Mouse (Mus musculus) kidney, adult 2 months (tissue): ENCODE measurements around the gene Bcap31.

Source experiments
- CTCF ChIP-seq: fragments of 200-500 bp; conservative IDR thresholded peaks from 2 replicates; pipeline ENCODE4 v1.5.1; 2011; ENCODE audit warnings: low read depth, mild to moderate bottlenecking, control low read depth, low read length, moderate library complexity, mixed read lengths; ENCODE audit not compliant: insufficient read depth, insufficient read length
- POLR2A ChIP-seq: fragments of 200-500 bp; IDR thresholded peaks from one replicate; pipeline ENCODE4 v1.6.1; 2011; ENCODE audit warnings: low read depth, low read length, control low read depth

GRCm38 (mm10) chrX:73659575-73660283, 56.2 kb downstream of the Bcap31 start, which contains the start of gene Pnck:
- TF ChIP-seq CTCF (no peak), POLR2A (no peak)
